Mouse (Mus musculus) MEL (cell line): Measurements from ENCODE around the gene Pxt1. TPM values are rescaled to one million over a fixed set of nuclear protein-coding genes. Genes with fewer than 3 reads are reported as not detected.

Experiments
- DNase-seq: peaks from one replicate; pipeline ENCODE4 v3.0.0; 2011; ENCODE audit warnings: low read depth, low spot score
- H3K27ac ChIP-seq: 2 replicates; pipeline ENCODE4 v1.5.1; 2012; ENCODE audit warnings: low read depth, mild to moderate bottlenecking, control low read depth, low read length, moderate library complexity; ENCODE audit not compliant: control insufficient read depth
- H3K27me3 ChIP-seq, 2 experiments: fragments of 150-350 bp in 1 of 2; sonication (generic) in 1 of 2; 2 replicates each; pipeline ENCODE4 v1.6.1; 2012; ENCODE audit warnings: low read length in 2 of 2, mild to moderate bottlenecking in 2 of 2, improper control_type of control experiment in 1 of 2, moderate library complexity in 1 of 2; ENCODE audit not compliant: insufficient read depth in 2 of 2, control insufficient read depth in 1 of 2
- H3K36me3 ChIP-seq, 2 experiments: 2 replicates each; pipeline ENCODE4 v1.6.1; 2012 to 2014; ENCODE audit warnings: low read length in 2 of 2, improper control_type of control experiment in 1 of 2, inconsistent platforms in 1 of 2, mild to moderate bottlenecking in 1 of 2; ENCODE audit not compliant: insufficient read depth in 2 of 2, control insufficient read depth in 1 of 2
- H3K4me1 ChIP-seq, 2 experiments: fragments of 150-350 bp in 1 of 2; sonication (generic) in 1 of 2; 2 replicates each; pipeline ENCODE4 v1.6.1; 2012; ENCODE audit warnings: low read length in 2 of 2, improper control_type of control experiment in 1 of 2, mild to moderate bottlenecking in 1 of 2; ENCODE audit not compliant: insufficient read depth in 2 of 2, control insufficient read depth in 1 of 2
- H3K4me3 ChIP-seq, 2 experiments: fragments of 150-350 bp in 1 of 2; sonication (generic) in 1 of 2; 2 replicates each; pipeline ENCODE4 v1.5.1; 2012; ENCODE audit warnings: low read depth in 2 of 2, low read length in 2 of 2, mild to moderate bottlenecking in 2 of 2, moderate library complexity in 2 of 2, control low read depth in 1 of 2, improper control_type of control experiment in 1 of 2; ENCODE audit not compliant: control insufficient read depth in 1 of 2, insufficient read depth in 1 of 2
- H3K79me2 ChIP-seq: 2 replicates; pipeline ENCODE4 v1.6.1; 2012; ENCODE audit warnings: mild to moderate bottlenecking, low read length, moderate library complexity; ENCODE audit not compliant: control insufficient read depth, poor library complexity, insufficient read depth
- H3K9ac ChIP-seq: 2 replicates; pipeline ENCODE4 v1.6.1; 2012; ENCODE audit warnings: low read depth, mild to moderate bottlenecking, control low read depth, low read length, moderate library complexity; ENCODE audit not compliant: control insufficient read depth, poor library complexity, severe bottlenecking
- H3K9me3 ChIP-seq: fragments of 150-350 bp; sonication (generic); replicated peaks from 2 replicates; pipeline ENCODE4 v1.6.1; 2012; ENCODE audit warnings: mild to moderate bottlenecking, low read length, improper control_type of control experiment, moderate library complexity; ENCODE audit not compliant: insufficient read depth
- BHLHE40 ChIP-seq: IDR thresholded peaks from 2 replicates; pipeline ENCODE4 v1.6.1; 2012; ENCODE audit warnings: low read depth, mild to moderate bottlenecking, inconsistent platforms, low read length, improper control_type of control experiment, borderline replicate concordance
- CHD1 ChIP-seq: IDR thresholded peaks from 2 replicates; pipeline ENCODE4 v1.6.1; 2012; ENCODE audit warnings: low read depth, mild to moderate bottlenecking, inconsistent platforms, low read length, improper control_type of control experiment
- CTCF ChIP-seq, 3 experiments: IDR thresholded peaks in 2 of 3; conservative IDR thresholded peaks in 1 of 3; 2 replicates each; pipeline ENCODE4 v1.5.1; 2011 to 2012; ENCODE audit warnings: low read length in 3 of 3, low read depth in 2 of 3, mild to moderate bottlenecking in 2 of 3, improper control_type of control experiment in 1 of 3, inconsistent platforms in 1 of 3, mixed read lengths in 1 of 3, moderate library complexity in 1 of 3; ENCODE audit not compliant: control insufficient read depth in 1 of 3, insufficient read depth in 1 of 3, poor library complexity in 1 of 3, severe bottlenecking in 1 of 3
- E2F4 ChIP-seq: IDR thresholded peaks from 2 replicates; pipeline ENCODE4 v1.6.1; 2011; ENCODE audit warnings: low read depth, low read length, improper control_type of control experiment, borderline replicate concordance
- ELF1 ChIP-seq: IDR thresholded peaks from 2 replicates; pipeline ENCODE4 v1.6.1; 2014; ENCODE audit warnings: low read depth, mild to moderate bottlenecking, inconsistent platforms, low read length, improper control_type of control experiment, moderate library complexity
- EP300 ChIP-seq, 2 experiments: IDR thresholded peaks; 2 replicates each; pipeline ENCODE4 v1.6.1; 2011; ENCODE audit warnings: improper control_type of control experiment in 2 of 2, low read length in 2 of 2, low read depth in 1 of 2, mild to moderate bottlenecking in 1 of 2
- ETS1 ChIP-seq: IDR thresholded peaks from 2 replicates; pipeline ENCODE4 v1.6.1; 2012; ENCODE audit warnings: low read depth, mild to moderate bottlenecking, inconsistent platforms, low read length, improper control_type of control experiment, moderate library complexity
- GABPA ChIP-seq: IDR thresholded peaks from 2 replicates; pipeline ENCODE4 v1.6.1; 2012; ENCODE audit warnings: low read depth, mild to moderate bottlenecking, inconsistent platforms, low read length, improper control_type of control experiment, moderate library complexity
- GATA1 ChIP-seq: IDR thresholded peaks from 2 replicates; pipeline ENCODE4 v1.6.1; 2011; ENCODE audit warnings: low read depth, low read length, improper control_type of control experiment
- MAX ChIP-seq: IDR thresholded peaks from 2 replicates; pipeline ENCODE4 v1.6.1; 2011; ENCODE audit warnings: low read length, improper control_type of control experiment
- MAZ ChIP-seq: IDR thresholded peaks from 2 replicates; pipeline ENCODE4 v1.6.1; 2012; ENCODE audit warnings: low read depth, mild to moderate bottlenecking, inconsistent platforms, low read length, improper control_type of control experiment
- NELFE ChIP-seq: IDR thresholded peaks from 2 replicates; pipeline ENCODE4 v1.6.1; 2011; ENCODE audit warnings: low read depth, low read length, improper control_type of control experiment
- NRF1 ChIP-seq: IDR thresholded peaks from 2 replicates; pipeline ENCODE4 v1.6.1; 2014; ENCODE audit warnings: low read depth, mild to moderate bottlenecking, inconsistent platforms, low read length, improper control_type of control experiment, moderate library complexity; ENCODE audit not compliant: poor library complexity, insufficient read depth, severe bottlenecking
- POLR2A ChIP-seq, 2 experiments: IDR thresholded peaks; 2 replicates each; pipeline ENCODE4 v1.6.1; 2011 to 2012; ENCODE audit warnings: low read length in 2 of 2, mild to moderate bottlenecking in 2 of 2, control low read depth in 1 of 2, improper control_type of control experiment in 1 of 2, low read depth in 1 of 2, moderate library complexity in 1 of 2; ENCODE audit not compliant: control insufficient read depth in 1 of 2, insufficient read depth in 1 of 2, poor library complexity in 1 of 2
- POLR2AphosphoS2 ChIP-seq: IDR thresholded peaks from 2 replicates; pipeline ENCODE4 v1.6.1; 2011; ENCODE audit warnings: low read length, improper control_type of control experiment
- POLR2AphosphoS5 ChIP-seq: IDR thresholded peaks from 2 replicates; pipeline ENCODE4 v1.6.1; 2012; ENCODE audit warnings: low read depth, borderline replicate concordance, mild to moderate bottlenecking, inconsistent platforms, low read length, moderate library complexity, mixed read lengths
- RAD21 ChIP-seq: IDR thresholded peaks from 2 replicates; pipeline ENCODE4 v1.6.1; 2011; ENCODE audit warnings: mild to moderate bottlenecking, low read depth, low read length, improper control_type of control experiment
- RCOR1 ChIP-seq: IDR thresholded peaks from 2 replicates; pipeline ENCODE4 v1.6.1; 2012; ENCODE audit warnings: low read depth, mild to moderate bottlenecking, inconsistent platforms, low read length, improper control_type of control experiment
- SIN3A ChIP-seq: IDR thresholded peaks from 2 replicates; pipeline ENCODE4 v1.6.1; 2012; ENCODE audit warnings: low read length, improper control_type of control experiment, inconsistent platforms
- SMC3 ChIP-seq: IDR thresholded peaks from 2 replicates; pipeline ENCODE4 v1.6.1; 2011; ENCODE audit warnings: low read depth, low read length, improper control_type of control experiment
- TBP ChIP-seq: IDR thresholded peaks from 2 replicates; pipeline ENCODE4 v1.8.0; 2011; ENCODE audit warnings: low read depth, low read length, improper control_type of control experiment
- USF1 ChIP-seq: IDR thresholded peaks from 2 replicates; pipeline ENCODE4 v1.6.1; 2014; ENCODE audit warnings: low read depth, mild to moderate bottlenecking, inconsistent platforms, low read length, improper control_type of control experiment, moderate library complexity
- ZC3H11A ChIP-seq: IDR thresholded peaks from 2 replicates; pipeline ENCODE4 v1.6.1; 2012; ENCODE audit warnings: low read depth, mild to moderate bottlenecking, inconsistent platforms, low read length, improper control_type of control experiment
- ZKSCAN1 ChIP-seq: IDR thresholded peaks from 2 replicates; pipeline ENCODE4 v1.6.1; 2012; ENCODE audit warnings: low read depth, mild to moderate bottlenecking, inconsistent platforms, low read length, improper control_type of control experiment, moderate library complexity
- ZMIZ1 ChIP-seq: IDR thresholded peaks from 2 replicates; pipeline ENCODE4 v1.6.1; 2012; ENCODE audit warnings: low read depth, mild to moderate bottlenecking, inconsistent platforms, low read length, improper control_type of control experiment, moderate library complexity
- polyA plus RNA-seq, 2 experiments: library from polyadenylated mRNA; stranded (reverse) in 1 of 2; unstranded in 1 of 2; fragments of >175 nt in 1 of 2; fragments of >200 nt in 1 of 2; gene quantifications; 2 replicates each; pipeline versions ENCODE4 v1.2.1 to v1.2.4; 2012; ENCODE audit warnings: low replicate concordance in 2 of 2, low read depth in 1 of 2; ENCODE audit not compliant: insufficient read length in 2 of 2, insufficient read depth in 1 of 2, missing spikeins in 1 of 2
- total RNA-seq: library from RNA; depleted of rRNA; stranded (reverse); fragments of 300-350 nt; gene quantifications from 2 replicates; pipeline ENCODE4 v1.2.3, GENCODE M21; 2012

The Pxt1 gene
- total and polyA plus RNA-seq, 3 experiments: not detected

DNA sequence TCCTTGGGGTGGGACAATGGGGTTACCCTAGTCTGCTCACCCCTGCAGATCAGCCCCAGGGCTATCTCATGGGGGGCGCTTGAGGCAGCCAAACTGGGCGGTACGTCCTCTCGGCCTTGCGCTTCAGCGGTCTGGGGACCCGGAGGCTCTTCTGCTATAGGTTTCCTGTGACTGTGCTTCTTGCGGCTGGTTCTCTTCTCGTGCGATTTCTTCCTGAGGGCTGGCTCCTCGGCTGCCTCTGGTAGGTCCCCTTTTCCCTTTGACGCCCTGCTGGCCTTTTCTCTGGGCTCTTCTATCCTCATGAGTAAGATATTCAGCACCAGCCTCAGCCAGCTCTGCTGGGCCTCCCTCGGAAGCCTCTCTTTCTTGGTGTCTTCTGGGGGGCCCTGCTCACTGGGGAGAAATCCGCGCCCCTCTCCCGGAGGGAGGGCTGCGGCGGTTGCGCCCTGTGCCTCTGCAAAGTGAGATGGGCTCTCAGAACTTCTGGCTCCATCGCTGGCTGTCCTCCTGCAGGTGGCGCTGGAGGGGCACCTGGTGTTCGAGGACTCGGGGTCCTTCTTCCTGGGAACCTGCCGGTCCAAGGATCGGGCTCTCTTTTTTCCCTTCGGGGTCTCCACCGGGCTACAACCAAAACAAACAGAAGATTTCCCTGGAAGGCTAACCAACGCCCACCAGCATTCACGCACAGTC, 34.2 kb downstream of the Pxt1 start:
- peak overlapping the region; percentile 9; the same call in 1 of the 2 replicates for H3K9ac ChIP-seq
- H3K27me3 ChIP-seq: 0 out of 4 replicates have a peak, but pooled peaks cover 0 to 1% of the 10 kb centered on the region in 2 experiments
- peak; percentile 51 for DNase-seq
- no peak overlapping the region for H3K27ac ChIP-seq
- H3K36me3 ChIP-seq: no peaks in the 10 kb centered on the region
- H3K79me2 ChIP-seq: no peaks in the 10 kb centered on the region
- no peak for TF ChIP-seq GABPA
- peak; percentile 44 for TF ChIP-seq SMC3
- 0 out of 2 replicates have a peak, but pooled peaks have one; percentile 21 for TF ChIP-seq ZC3H11A
- TF ChIP-seq RAD21: peak; percentile 33
- TF ChIP-seq CTCF (IDR thresholded peaks at IDR 0.05 in 2 of 3, conservative IDR thresholded peaks at IDR 0.05 in 1 of 3; ENCODE audit: control insufficient read depth in 1 of 3, insufficient read depth in 1 of 3, low read depth in 2 of 3, low read length in 3 of 3, poor library complexity in 1 of 3, severe bottlenecking in 1 of 3): peak; percentile 50 to 78 (median 62); a peak in 5 of 6 replicates
- TF ChIP-seq, all 39 proteins: peak for 4
- Histone ChIP-seq H3K4me1 (no peaks in the 10 kb centered on the region), H3K4me3 (no peak overlapping the region), H3K9me3 (no peaks in the 10 kb centered on the region)

DNA sequence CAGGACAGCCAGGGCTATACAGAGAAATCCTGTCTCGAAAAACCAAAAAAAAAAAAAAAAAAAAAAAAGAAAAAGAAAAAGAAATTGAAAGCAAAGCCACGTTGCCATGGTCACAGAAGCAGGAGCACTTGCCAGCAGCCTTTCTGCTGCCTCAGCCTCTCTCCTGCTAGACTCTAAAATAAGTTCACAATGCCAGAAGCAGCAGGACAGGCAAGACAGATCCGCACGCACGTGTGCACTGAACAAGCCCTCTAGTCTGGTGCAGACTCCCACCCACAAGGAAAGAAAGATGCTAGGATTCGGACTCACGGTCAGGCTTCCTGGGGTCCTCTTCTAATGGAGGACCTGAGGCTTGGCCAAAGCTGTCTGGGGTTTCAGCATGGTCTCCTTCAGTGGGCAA, 35.7 kb downstream of the Pxt1 start:
- H3K27me3 ChIP-seq: 0 out of 4 replicates have a peak, but pooled peaks cover 0 to 1% of the 10 kb centered on the region in 2 experiments
- no peaks in the 10 kb centered on the region for H3K36me3 ChIP-seq
- no peaks in the 10 kb centered on the region for H3K4me1 ChIP-seq
- H3K9me3 ChIP-seq: no peaks in the 10 kb centered on the region
- no peaks in the 10 kb centered on the region for H3K79me2 ChIP-seq
- H3K4me3 ChIP-seq: no peak overlapping the region
- H3K27ac ChIP-seq: no peak overlapping the region
- peak; percentile 13 for DNase-seq
- no peak overlapping the region for H3K9ac ChIP-seq
- TF ChIP-seq ETS1 (no peak), ZKSCAN1 (no peak), E2F4 (no peak), CHD1 (no peak), EP300 (IDR thresholded peaks at IDR 0.05; ENCODE audit: low read depth in 1 of 2, low read length in 2 of 2) (no peak), SMC3 (no peak), NRF1 (no peak), TBP (no peak), ZMIZ1 (no peak), POLR2A (IDR thresholded peaks at IDR 0.05; ENCODE audit: control insufficient read depth in 1 of 2, insufficient read depth in 1 of 2, low read depth in 1 of 2, low read length in 2 of 2, poor library complexity in 1 of 2) (no peak)

DNA sequence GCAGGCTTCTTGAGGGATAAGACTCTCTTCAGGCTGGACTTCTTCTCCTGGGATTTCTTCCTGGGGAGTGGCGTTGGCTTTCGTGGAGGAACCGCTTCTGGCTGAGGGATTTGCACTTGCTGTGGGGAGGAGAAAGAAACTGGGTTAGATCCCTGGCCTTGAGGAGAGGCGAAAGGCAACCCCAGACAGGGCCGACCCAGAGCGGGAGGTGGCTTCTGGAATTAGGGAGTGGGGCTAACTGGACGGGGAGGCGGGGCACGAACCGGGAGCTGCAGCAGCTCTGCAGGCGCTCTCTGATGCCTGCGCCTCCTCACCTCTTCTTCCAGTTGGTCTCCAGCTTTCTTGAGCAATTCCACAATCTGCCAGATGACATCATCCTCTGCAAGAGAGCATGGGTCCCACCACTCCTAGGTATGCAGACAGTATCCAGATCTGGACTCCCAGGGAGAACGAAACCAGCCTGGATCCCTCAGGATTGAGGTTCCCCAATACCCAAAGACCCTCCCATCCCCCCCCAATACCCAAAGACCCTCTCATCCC, 38.2 kb downstream of the Pxt1 start:
- no peak for DNase-seq

More for the DNA sequence above, 38.2 kb downstream of the Pxt1 start:
- no peak for TF ChIP-seq ELF1
- no peak for TF ChIP-seq RCOR1
- no peak for TF ChIP-seq BHLHE40
- no peak for TF ChIP-seq MAX
- no peak for TF ChIP-seq EP300 (IDR thresholded peaks at IDR 0.05; ENCODE audit: low read depth in 1 of 2, low read length in 2 of 2)
- TF ChIP-seq CHD1: no peak
- TF ChIP-seq POLR2AphosphoS2: no peak
- TF ChIP-seq E2F4: no peak
- no peak for TF ChIP-seq POLR2AphosphoS5
- TF ChIP-seq USF1: no peak
- TF ChIP-seq MAZ: no peak
- TF ChIP-seq GABPA: no peak
- TF ChIP-seq SIN3A: no peak
- no peak for TF ChIP-seq ETS1
- TF ChIP-seq GATA1: no peak
- TF ChIP-seq NELFE: no peak
- TF ChIP-seq NRF1: no peak
- H3K4me1 ChIP-seq: no peaks in the 10 kb centered on the region
- no peak overlapping the region for H3K4me3 ChIP-seq
- H3K27ac ChIP-seq: no peak overlapping the region
- H3K9me3 ChIP-seq: no peaks in the 10 kb centered on the region
- no peak overlapping the region for H3K9ac ChIP-seq
- no peaks in the 10 kb centered on the region for H3K36me3 ChIP-seq
- no peaks in the 10 kb centered on the region for H3K27me3 ChIP-seq
- no peaks in the 10 kb centered on the region for H3K79me2 ChIP-seq
